Mouse (Mus musculus): ENCODE measurements around the gene Cyld.
"Not testable (repeated sequence)": the region's sequence is repeated elsewhere in the genome, so short reads cannot be mapped to it uniquely, and the experiment has no call there.

The Cyld gene

GRCm38 (mm10) chr8:88696721-88697641 lies at the start of gene Cyld:
Gene Cyld, plus strand, starts transcription at chr8:88697028.
- DNase-seq (ENCODE audit: low read depth, low spot score): peak; percentile 98

GRCm38 (mm10) chr8:88648322-88648721 lies 48.5 kb upstream of the Cyld start:
- no peak for DNase-seq (ENCODE audit: low read depth, low spot score)

GRCm38 (mm10) chr8:88650016-88650708 lies 46.7 kb upstream of the Cyld start:
- no peak for DNase-seq (ENCODE audit: low read depth, low spot score)

DNA sequence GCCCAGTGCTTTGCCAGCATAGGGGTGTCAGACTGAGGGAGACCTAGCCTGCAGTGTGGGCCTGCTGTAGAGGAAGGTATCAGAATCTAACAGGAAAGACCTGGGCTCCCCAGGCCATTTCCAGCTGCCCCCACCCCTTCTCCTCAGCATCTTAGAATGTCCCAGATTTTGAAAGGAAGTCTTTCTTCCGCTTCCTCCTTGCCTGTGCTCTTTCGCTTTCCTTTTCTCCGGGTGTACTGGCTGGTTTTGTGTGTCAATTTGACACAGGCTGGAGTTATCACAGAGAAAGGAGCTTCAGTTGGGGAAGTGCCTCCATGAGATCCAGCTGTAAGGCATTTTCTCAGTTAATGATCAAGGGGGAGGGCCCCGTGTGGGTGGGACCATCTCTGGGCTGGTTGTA lies 45.7 kb upstream of the Cyld start:
- DNase-seq (ENCODE audit: low read depth, low spot score): not testable (repeated sequence)

DNA sequence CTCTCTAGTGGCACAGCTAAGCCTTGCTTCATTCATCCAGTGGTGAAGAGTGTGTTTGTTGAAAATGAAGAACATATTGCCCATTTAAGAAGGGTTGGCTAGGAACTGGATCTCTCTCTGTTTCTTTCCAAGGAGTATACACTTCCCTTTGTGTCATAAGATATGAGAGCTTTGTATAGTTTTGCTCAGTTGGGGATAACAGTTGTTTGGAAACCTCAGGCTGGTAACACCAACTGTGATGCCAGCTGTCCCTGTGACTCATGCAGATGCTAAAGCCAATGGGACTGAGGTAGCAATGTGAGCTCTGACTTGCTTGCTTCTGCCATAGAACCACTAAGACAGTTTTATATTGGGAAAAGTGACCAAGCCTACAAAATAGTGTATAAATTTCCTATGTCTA lies 41.5 kb upstream of the Cyld start:
- DNase-seq (ENCODE audit: low read depth, low spot score): no peak

- DNase-seq (ENCODE audit: low read depth, low spot score): no peak
Observed at GRCm38 (mm10) chr8:88659873-88660272, 37.0 kb upstream of the Cyld start.

GRCm38 (mm10) chr8:88662401-88662821 lies 34.4 kb upstream of the Cyld start:
- DNase-seq (ENCODE audit: low read depth, low spot score): no peak

- DNase-seq (ENCODE audit: low read depth, low spot score): no peak
Observed at GRCm38 (mm10) chr8:88664121-88664520, 32.7 kb upstream of the Cyld start.

DNA sequence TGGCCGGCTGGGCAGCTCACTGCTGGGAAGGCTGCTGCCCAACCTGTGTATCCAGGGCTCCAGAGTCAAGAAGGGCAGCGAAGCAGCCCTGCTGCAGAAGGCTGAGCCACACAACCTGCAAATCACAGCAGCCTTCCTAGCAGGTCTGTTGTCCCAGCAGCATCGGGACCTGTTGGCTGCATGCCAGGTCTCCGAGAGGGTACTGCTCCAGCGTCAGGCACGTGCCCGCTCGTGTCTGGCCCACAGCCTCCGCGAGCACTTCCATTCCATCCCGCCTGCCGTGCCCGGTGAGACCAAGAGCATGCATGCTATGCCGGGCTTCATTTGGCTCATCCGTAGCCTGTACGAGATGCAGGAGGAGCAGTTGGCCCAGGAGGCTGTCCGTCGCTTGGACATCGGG lies 31.9 kb upstream of the Cyld start:
- no peak for DNase-seq (ENCODE audit: low read depth, low spot score)

DNA sequence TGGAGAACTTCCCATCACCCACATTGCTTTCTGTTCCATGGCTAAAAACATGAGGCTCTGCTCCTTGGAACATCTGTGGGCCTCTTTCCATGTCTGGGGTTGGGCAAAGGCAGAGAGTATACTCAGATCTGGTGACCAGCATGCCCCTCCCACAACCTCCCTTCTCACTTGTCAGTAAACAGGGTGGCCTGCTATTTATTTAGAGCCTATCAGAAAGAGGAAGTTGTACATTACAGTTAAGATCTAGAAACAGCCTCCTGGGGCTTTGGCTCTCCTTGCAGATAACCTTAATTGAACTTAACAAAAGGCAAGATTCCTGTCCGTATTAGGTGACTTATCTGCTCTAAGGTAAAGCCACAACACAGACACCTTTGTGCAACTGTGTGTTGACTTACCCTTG lies 30.4 kb upstream of the Cyld start:
- DNase-seq (ENCODE audit: low read depth, low spot score): no peak

DNA sequence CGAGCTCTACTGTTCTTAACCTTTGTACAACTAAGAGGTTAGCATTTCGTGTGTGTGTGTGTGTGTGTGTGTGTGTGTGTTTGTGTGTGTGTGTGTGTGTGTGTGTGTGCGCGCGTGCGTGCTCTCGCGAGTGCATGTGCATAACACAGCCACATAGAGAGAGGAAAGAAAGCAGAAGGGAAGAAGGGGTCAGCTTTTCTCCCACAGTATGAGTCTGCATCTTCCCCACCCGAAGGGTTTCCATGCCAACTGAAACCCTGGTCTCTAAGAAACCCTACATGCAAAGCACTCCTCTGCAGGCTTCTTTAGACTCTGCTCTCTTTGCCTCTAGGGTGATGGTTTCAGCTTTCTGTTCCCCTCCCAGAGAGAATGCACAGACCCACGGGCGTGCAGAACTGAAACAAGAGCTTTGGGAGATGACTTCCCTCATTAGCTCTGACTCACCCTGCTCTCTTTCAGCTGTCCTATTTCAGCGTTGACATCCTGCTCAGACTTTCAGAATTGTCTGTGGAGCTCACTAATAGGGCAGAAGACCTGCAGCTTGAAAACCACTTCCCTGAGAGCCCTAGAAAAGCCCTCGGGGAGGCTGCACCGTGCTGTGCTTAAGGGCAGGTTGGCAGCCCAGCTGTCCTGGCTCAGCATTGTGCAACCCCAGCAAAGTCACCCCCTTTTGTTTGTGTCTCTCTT lies 28.3 kb upstream of the Cyld start:
- DNase-seq (ENCODE audit: low read depth, low spot score): no peak

DNA sequence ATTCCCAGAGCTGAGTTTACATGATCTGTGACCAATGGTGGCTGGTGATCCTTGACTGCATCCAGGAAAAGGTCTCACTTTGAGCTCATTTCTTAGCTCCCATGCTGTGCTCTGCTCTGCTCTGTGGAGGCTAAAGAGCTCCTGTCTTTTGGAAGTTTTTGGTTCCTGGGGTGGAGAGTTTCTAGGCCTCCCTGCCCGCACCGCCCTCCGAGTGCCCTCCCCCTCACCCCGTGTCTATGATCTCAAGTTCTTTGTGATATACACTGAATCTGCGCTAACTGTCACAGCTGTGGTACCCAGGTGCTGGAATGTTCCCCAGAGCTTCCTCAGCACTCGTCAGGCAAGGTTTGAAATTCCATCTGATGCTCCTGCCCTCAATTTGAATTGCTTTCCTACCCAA lies 26.0 kb upstream of the Cyld start:
- DNase-seq (ENCODE audit: low read depth, low spot score): no peak

DNA sequence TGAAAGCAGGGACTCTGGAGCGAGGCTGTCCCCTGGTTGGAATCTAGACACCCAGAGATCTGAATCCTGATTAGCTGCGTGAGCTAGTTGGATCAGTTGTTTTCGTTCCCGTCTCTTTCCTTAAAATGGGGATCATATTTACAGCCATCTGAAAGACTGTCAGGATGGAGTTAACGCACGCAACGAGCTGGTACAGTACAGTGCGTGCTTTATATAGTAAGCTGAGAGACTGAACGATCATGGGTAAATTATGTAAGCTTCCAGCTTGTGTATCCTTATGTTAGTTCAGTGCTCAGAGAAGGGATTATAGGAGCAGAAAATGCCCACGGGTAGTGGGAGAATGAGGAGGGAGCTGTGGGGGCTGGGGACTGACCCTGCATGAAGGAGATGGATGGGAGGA lies 25.3 kb upstream of the Cyld start:
- DNase-seq (ENCODE audit: low read depth, low spot score): no peak

GRCm38 (mm10) chr8:88673859-88674258 lies 23.0 kb upstream of the Cyld start:
- no peak for DNase-seq (ENCODE audit: low read depth, low spot score)

DNA sequence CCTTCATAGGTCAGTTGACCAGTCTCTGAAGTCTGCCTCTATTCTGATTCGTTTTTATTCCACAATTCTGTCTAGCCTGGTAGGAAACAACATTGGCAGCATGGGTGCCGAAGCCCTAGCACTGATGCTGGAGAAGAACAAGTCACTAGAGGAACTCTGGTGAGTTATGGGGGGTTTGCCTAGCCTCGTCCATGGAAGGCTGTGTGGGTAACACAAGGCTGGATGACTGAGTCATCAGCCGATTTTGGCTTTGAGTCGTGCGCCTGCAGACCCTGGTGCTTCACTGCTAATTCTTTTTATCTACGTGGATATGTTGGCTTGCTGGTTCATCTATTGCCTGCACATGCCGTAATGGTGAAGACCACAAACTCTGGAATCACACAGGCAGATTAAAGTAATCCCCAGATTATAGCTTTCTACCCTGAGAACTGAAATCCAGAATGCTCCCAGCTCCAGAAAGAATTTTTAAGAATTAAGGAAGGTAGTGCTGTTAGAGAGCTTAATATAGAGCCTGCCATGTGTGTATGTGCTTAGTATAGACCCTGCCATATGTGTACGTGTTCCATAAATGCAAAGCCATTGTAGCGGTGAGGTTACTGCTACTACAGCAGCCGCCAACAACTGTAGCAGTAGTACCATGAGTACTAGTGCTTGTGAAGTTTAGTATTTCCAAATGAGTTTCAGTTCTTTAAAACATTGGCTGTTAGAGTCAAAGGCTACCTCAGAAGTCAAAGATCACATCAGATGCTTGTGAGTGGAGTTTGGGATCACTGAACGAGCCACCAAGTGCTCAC lies 21.3 kb upstream of the Cyld start:
- DNase-seq (ENCODE audit: low read depth, low spot score): no peak

DNA sequence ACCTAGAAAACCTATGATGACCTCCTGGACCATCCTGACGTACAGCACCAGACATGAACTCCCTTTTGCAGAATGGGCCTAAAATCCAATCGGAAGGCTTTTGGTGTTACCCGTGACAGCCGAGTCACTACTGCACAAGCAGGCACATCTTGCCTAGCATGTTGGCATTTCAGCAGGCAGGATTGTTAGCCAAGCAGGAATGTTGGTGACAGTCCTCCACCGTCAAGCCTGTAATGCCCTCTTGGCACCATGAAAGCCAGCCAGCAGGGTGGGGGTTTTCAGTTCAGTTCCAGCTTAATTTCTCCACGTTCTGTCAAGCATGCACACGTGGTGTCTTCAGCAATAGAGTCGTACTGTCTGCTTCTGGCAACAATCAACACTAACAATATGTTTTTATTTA lies 19.8 kb upstream of the Cyld start:
- no peak for DNase-seq (ENCODE audit: low read depth, low spot score)

DNA sequence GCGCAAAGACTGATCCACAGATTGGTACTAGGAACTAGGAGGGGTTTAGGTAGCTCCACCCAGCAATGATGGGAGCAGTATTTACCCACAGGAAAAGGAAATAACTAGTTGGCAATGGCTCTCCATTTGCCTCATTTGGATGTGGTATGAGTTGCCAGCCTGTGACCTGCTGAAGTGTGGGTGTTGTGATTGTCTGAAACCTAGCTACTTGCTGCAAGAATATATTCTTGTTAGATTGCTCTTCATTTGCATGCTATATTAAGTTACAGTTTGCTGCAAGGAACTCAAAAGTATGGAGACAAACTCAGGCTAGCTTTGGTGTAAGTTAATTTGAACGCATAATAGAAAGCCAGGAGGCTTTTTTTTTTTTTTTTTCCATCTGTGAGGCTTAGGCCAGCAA lies 16.3 kb upstream of the Cyld start:
- DNase-seq (ENCODE audit: low read depth, low spot score): no peak

DNA sequence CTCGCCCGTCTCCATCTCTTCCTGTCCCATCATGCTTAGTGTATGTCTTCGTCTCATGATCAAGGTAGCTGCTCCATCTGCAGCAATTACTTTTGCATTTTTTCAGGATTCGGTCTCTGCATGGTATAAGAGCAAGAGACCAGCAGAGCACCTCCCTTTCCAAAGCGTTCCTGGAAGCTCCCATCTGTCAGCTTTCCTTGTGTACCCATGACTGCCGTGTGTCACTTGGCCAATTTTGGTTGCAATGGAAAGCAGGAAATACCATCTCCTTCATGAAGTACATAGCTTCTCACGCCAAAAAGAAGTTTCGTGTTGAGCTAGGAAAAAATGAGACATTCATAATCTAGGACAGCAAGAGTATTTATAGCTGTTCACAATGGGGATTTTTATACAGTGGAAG lies 15.8 kb upstream of the Cyld start:
- no peak for DNase-seq (ENCODE audit: low read depth, low spot score)

GRCm38 (mm10) chr8:88683656-88684289 lies 13.1 kb upstream of the Cyld start:
- no peak for DNase-seq (ENCODE audit: low read depth, low spot score)

DNA sequence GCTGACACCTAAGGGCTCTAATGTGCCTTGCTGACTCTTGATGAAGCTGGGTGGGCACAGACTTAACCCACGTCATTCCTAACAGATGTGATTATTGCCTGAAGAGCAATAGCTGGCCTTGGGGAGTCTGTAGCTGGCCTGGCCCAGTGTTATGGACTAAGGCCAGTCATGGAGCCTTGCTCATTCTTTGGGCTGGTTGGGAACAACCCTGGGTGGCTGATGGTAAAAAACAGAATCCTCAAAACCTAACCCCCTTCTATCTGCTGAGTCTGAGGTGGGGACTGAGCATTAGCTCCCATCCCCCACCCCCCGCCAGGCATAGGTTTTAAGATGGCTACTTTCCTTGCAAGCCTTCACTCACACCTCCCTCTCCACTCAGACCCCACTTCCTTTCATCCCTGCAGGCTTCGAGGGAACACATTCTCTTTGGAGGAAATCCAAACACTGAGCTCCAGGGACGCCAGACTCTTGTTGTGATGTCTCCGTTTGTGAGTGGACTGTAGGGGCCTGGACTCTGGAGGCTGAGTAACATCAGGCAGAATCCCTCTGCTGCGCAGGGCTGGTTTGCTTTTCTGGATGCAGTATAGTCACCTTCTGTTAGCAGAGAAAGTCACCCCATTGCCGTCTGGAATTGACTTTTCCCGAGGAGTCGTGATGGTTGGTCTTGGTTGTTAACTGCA lies 10.5 kb upstream of the Cyld start:
- no peak for DNase-seq (ENCODE audit: low read depth, low spot score)

DNA sequence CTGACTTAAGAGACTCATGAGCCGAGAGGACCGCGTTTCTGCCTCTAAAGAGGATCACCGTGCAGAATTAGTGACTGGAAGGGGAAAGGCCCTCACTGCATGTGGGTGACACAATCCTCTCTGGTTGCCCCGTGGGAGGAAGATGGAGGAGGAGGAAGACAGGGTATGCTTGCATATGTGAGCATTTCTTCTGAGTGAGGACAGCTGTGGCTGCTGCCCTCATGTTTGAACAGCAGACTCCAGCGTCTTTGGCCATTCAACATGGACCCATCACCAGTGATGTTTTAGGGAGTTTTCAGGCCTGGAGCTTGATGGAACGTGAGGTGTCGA lies 10.0 kb upstream of the Cyld start:
- no peak for DNase-seq (ENCODE audit: low read depth, low spot score)
